Mouse (Mus musculus) erythroblast, adult 5-6 weeks (primary cell): ENCODE data around the gene Atp6v0a1. TPM values are rescaled to one million over a fixed set of nuclear protein-coding genes. Genes with fewer than 3 reads are reported as not detected.

Source experiments
- ATAC-seq: replicated peaks from 2 replicates; pipeline ENCODE4 v1.8.0; 2016; ENCODE audit warnings: moderate number of reproducible peaks, mild to moderate bottlenecking, moderate TSS enrichment, inconsistent platforms; ENCODE audit not compliant: poor library complexity, low FRiP score, severe bottlenecking
- total RNA-seq, 2 experiments: library from RNA; stranded (forward) in 1 of 2; stranded (reverse) in 1 of 2; fragments of 150-400 nt in 1 of 2; fragments of 200-764, 138-1000 nt in 1 of 2; gene quantifications; 2 replicates each; pipeline versions ENCODE4 v1.2.3 to v1.2.4; 2015 to 2017; ENCODE audit warnings: low replicate concordance in 2 of 2

Atp6v0a1 gene
- total RNA-seq, 2 experiments from 2014 or later: 539 to 748 TPM

DNA sequence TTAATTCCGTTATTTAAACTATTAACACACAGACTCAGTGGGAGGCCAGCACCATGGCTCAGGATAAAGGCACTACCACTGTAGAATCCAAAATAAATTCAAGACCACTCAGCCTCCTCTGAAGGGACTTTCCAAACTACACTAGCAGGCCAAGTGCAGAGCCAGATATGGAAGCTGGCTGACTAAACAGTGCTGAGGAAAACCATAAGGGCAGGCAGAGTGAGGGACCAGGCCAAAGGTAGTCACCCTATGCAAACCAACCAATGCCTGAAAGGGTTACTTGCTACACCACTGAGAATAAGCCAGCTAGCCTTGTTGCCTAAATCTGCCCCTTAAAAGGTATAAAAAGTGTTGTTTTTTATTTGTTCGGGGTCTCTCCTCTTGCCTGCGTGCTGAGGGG is 102.9 kb downstream of the Atp6v0a1 start:
- no peak for ATAC-seq

Other genes starting within 250 kb of the Atp6v0a1 start
- not detected in 2 replicates for gene Kcnh4, start 249.5 kb upstream of the Atp6v0a1 start, total RNA-seq (2015; ENCODE audit: low replicate concordance)
- not detected in 2 replicates for gene Kcnh4, start 249.5 kb upstream of the Atp6v0a1 start, total RNA-seq (2017; ENCODE audit: low replicate concordance)
- not detected in 2 replicates for gene Hcrt, start 246.5 kb upstream of the Atp6v0a1 start, total RNA-seq (2015; ENCODE audit: low replicate concordance)
- not detected in 2 replicates for gene Hcrt, start 246.5 kb upstream of the Atp6v0a1 start, total RNA-seq (2017; ENCODE audit: low replicate concordance)
- gene Ghdc, start 238.5 kb upstream of the Atp6v0a1 start, total RNA-seq (2015; ENCODE audit: low replicate concordance): 1.5 and 1.7 TPM in 2 replicates
- gene Ghdc, start 238.5 kb upstream of the Atp6v0a1 start, total RNA-seq (2017; ENCODE audit: low replicate concordance): 1.4 and 2.3 TPM in 2 replicates
- 6.9 and 14.8 TPM in 2 replicates for gene Stat5b, start 158.7 kb upstream of the Atp6v0a1 start, total RNA-seq (2015; ENCODE audit: low replicate concordance)
- gene Stat5b, start 158.7 kb upstream of the Atp6v0a1 start, total RNA-seq (2017; ENCODE audit: low replicate concordance): 6.7 and 10.3 TPM in 2 replicates
- 4.8 and 7.3 TPM in 2 replicates for gene Stat5a, start 150.1 kb upstream of the Atp6v0a1 start, total RNA-seq (2015; ENCODE audit: low replicate concordance)
- gene Stat5a, start 150.1 kb upstream of the Atp6v0a1 start, total RNA-seq (2017; ENCODE audit: low replicate concordance): 5.7 and 6.5 TPM in 2 replicates
- 16.7 and 43.4 TPM in 2 replicates for gene Stat3, start 69.9 kb upstream of the Atp6v0a1 start, total RNA-seq (2015; ENCODE audit: low replicate concordance)
- gene Stat3, start 69.9 kb upstream of the Atp6v0a1 start, total RNA-seq (2017; ENCODE audit: low replicate concordance): 37.8 and 51.4 TPM in 2 replicates
- 0.63 TPM in 1 of 2 replicates, not detected in the other for gene Cavin1, start 38.6 kb upstream of the Atp6v0a1 start, total RNA-seq (2015; ENCODE audit: low replicate concordance)
- 1.1 TPM in 1 of 2 replicates, not detected in the other for gene Cavin1, start 38.6 kb upstream of the Atp6v0a1 start, total RNA-seq (2017; ENCODE audit: low replicate concordance)
- gene Naglu, start 60.6 kb downstream of the Atp6v0a1 start, total RNA-seq (2015; ENCODE audit: low replicate concordance): 3.1 and 3.7 TPM in 2 replicates
- 2.0 and 2.8 TPM in 2 replicates for gene Naglu, start 60.6 kb downstream of the Atp6v0a1 start, total RNA-seq (2017; ENCODE audit: low replicate concordance)
- gene Hsd17b1, start 69.0 kb downstream of the Atp6v0a1 start, total RNA-seq (2015; ENCODE audit: low replicate concordance): 2.1 TPM in 1 of 2 replicates, not detected in the other
- gene Hsd17b1, start 69.0 kb downstream of the Atp6v0a1 start, total RNA-seq (2017; ENCODE audit: low replicate concordance): 1.9 TPM in 1 of 2 replicates, not detected in the other
- 6.7 and 7.5 TPM in 2 replicates for gene Coasy, start 73.1 kb downstream of the Atp6v0a1 start, total RNA-seq (2015; ENCODE audit: low replicate concordance)
- gene Coasy, start 73.1 kb downstream of the Atp6v0a1 start, total RNA-seq (2017; ENCODE audit: low replicate concordance): 3.8 and 9.6 TPM in 2 replicates
- 20.5 and 26.9 TPM in 2 replicates for gene Mlx, start 77.8 kb downstream of the Atp6v0a1 start, total RNA-seq (2015; ENCODE audit: low replicate concordance)
- 18.4 and 23.7 TPM in 2 replicates for gene Mlx, start 77.8 kb downstream of the Atp6v0a1 start, total RNA-seq (2017; ENCODE audit: low replicate concordance)
- gene Psmc3ip, start 86.0 kb downstream of the Atp6v0a1 start, total RNA-seq (2015; ENCODE audit: low replicate concordance): 2.7 and 4.4 TPM in 2 replicates
- 4.1 and 13.7 TPM in 2 replicates for gene Psmc3ip, start 86.0 kb downstream of the Atp6v0a1 start, total RNA-seq (2017; ENCODE audit: low replicate concordance)
- 35.7 and 40.3 TPM in 2 replicates for gene Retreg3, start 110.4 kb downstream of the Atp6v0a1 start, total RNA-seq (2015; ENCODE audit: low replicate concordance)
- gene Retreg3, start 110.4 kb downstream of the Atp6v0a1 start, total RNA-seq (2017; ENCODE audit: low replicate concordance): 88.4 and 93.1 TPM in 2 replicates
- 5.6 and 12.5 TPM in 2 replicates for gene Tubg1, start 110.5 kb downstream of the Atp6v0a1 start, total RNA-seq (2015; ENCODE audit: low replicate concordance)
- gene Tubg1, start 110.5 kb downstream of the Atp6v0a1 start, total RNA-seq (2017; ENCODE audit: low replicate concordance): 8.2 and 10.5 TPM in 2 replicates
- gene Tubg2, start 146.5 kb downstream of the Atp6v0a1 start, total RNA-seq (2015; ENCODE audit: low replicate concordance): not detected in 2 replicates
- gene Tubg2, start 146.5 kb downstream of the Atp6v0a1 start, total RNA-seq (2017; ENCODE audit: low replicate concordance): not detected in 2 replicates
- gene Cntnap1, start 161.1 kb downstream of the Atp6v0a1 start, total RNA-seq (2015; ENCODE audit: low replicate concordance): 0.58 and 0.63 TPM in 2 replicates
- gene Cntnap1, start 161.1 kb downstream of the Atp6v0a1 start, total RNA-seq (2017; ENCODE audit: low replicate concordance): 0.17 TPM in 1 of 2 replicates, not detected in the other
- not detected in 2 replicates for gene Plekhh3, start 161.9 kb downstream of the Atp6v0a1 start, total RNA-seq (2015; ENCODE audit: low replicate concordance)
- 1.1 TPM in 1 of 2 replicates, not detected in the other for gene Plekhh3, start 161.9 kb downstream of the Atp6v0a1 start, total RNA-seq (2017; ENCODE audit: low replicate concordance)
- gene Ccr10, start 166.0 kb downstream of the Atp6v0a1 start, total RNA-seq (2015; ENCODE audit: low replicate concordance): 0.63 TPM in 1 of 2 replicates, not detected in the other
- not detected in 2 replicates for gene Ccr10, start 166.0 kb downstream of the Atp6v0a1 start, total RNA-seq (2017; ENCODE audit: low replicate concordance)
- gene Ezh1, start 217.0 kb downstream of the Atp6v0a1 start, total RNA-seq (2015; ENCODE audit: low replicate concordance): 161 and 177 TPM in 2 replicates
- gene Ezh1, start 217.0 kb downstream of the Atp6v0a1 start, total RNA-seq (2017; ENCODE audit: low replicate concordance): 208 and 251 TPM in 2 replicates
- gene Ramp2, start 236.6 kb downstream of the Atp6v0a1 start, total RNA-seq (2015; ENCODE audit: low replicate concordance): 2.7 TPM in 1 of 2 replicates, not detected in the other
- gene Ramp2, start 236.6 kb downstream of the Atp6v0a1 start, total RNA-seq (2017; ENCODE audit: low replicate concordance): not detected in 2 replicates
- 83.8 and 91.5 TPM in 2 replicates for gene Vps25, start 244.3 kb downstream of the Atp6v0a1 start, total RNA-seq (2015; ENCODE audit: low replicate concordance)
- 25.0 and 31.3 TPM in 2 replicates for gene Vps25, start 244.3 kb downstream of the Atp6v0a1 start, total RNA-seq (2017; ENCODE audit: low replicate concordance)